Mouse (Mus musculus): ENCODE data around the gene Hfe2. TPM values are rescaled to one million over a fixed set of nuclear protein-coding genes. Genes with fewer than 3 reads are reported as not detected.

The Hfe2 gene
- polyA plus RNA-seq, 1 experiment from 2014 or later: 1.1 TPM

GRCm38 (mm10) chr3:96497451-96498028 is 27.4 kb upstream of the Hfe2 start:
- peak overlapping the region; percentile 66 for H3K27ac ChIP-seq
- H3K9ac ChIP-seq: peak overlapping the region; percentile 62
- H3K4me1 ChIP-seq: peaks cover 7% of the 10 kb centered on the region
- H3K36me3 ChIP-seq: no peaks in the 10 kb centered on the region
- peak; percentile 12; the same call in 1 of the 2 replicates for ATAC-seq (replicated peaks; ENCODE audit: low FRiP score)
- no peaks in the 10 kb centered on the region for H3K27me3 ChIP-seq
- peak overlapping the region; percentile 65 for H3K4me3 ChIP-seq (replicated peaks)
- WGBS: under 1% methylated on average over 19 of the region's 19 CpGs
- H3K9me3 ChIP-seq (replicated peaks): no peaks in the 10 kb centered on the region
- peak overlapping the region; percentile 94 for H3K4me2 ChIP-seq

DNA sequence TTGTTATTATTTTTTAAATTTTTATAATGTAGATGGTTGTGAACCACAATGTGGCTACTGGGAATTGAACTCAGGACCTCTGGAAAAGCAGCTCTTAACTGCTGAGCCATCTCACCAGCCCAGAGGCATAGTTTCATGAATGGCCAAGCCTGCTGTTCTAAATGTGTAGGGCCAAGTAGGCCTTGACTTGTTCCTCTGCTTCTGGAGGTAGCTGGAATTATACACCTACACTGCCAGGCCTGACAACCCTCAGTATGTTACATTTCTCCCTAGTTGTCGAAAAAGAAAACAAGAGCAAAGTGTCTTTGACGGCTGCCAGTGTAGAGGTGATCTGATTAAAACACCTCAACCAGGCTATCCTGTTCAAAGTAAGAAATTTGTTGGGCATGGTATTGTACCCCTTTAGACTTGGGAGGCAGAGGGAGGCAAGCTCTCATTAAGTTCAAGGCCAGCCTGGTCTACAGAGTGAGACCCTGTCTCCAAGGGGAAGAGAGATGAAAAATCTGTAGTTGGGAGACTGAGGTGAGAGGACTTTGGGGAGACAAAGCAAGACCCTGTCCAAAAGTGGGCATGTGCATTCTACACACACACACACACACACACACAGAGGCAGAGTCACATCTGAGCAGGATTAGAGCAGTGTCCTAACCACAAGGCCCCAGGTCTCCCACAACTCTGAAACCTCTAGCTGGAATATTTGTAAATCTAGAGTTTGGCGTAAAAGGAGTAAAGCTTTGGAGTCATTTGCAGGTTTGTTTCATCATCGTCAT is 26.3 kb upstream of the Hfe2 start:
- H3K4me3 ChIP-seq (replicated peaks): peak overlapping the region; percentile 63; the same call in 1 of the 2 replicates
- H3K27me3 ChIP-seq: no peaks in the 10 kb centered on the region
- H3K9me3 ChIP-seq (replicated peaks): no peaks in the 10 kb centered on the region
- peak overlapping the region; percentile 91; the same call in 1 of the 2 replicates for H3K4me2 ChIP-seq
- 82% methylated on average over 4 of the region's 4 CpGs for whole genome bisulfite sequencing
- H3K9ac ChIP-seq: no peak overlapping the region
- no peak for ATAC-seq (replicated peaks; ENCODE audit: low FRiP score)
- H3K36me3 ChIP-seq: no peaks in the 10 kb centered on the region
- H3K27ac ChIP-seq: no peak overlapping the region
- H3K4me1 ChIP-seq: peaks cover 12% of the 10 kb centered on the region

DNA sequence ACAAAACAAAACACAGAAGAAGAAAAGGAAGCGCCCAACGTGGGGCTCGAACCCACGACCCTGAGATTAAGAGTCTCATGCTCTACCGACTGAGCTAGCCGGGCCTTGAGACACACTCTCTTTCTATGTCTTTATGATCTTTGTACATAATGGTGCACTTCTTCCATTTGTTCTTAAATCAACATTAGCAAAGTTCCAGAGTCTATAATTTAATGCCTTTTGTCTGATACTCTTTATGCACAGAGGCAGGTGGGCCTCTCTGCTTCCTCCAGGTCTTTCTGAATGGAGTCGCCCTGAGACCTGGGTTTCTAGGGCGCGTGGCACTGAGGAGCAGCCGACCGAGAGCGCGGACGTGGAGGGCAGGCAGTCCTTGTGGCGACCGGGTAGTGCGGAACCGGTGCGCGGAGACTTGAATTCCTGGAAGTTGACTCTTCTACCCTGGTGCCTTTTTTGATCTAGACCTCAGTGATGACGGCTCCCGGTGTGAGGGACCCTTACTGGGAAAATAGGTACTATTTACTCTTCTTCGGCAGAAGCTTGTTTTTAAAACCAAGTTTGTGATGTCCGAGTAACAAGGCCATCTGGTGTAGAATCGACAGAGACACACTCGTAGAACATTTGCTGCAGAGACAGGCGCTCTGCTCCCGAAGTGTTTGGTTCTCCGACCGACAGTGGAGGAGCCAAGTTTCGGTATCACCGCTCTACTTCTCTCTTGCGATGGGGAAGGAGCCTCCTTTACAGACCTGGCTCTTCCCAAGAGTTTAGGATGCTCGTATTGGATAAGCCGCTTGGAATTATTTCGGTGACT is 25.3 kb upstream of the Hfe2 start:
- Histone ChIP-seq H3K27ac (peak overlapping the region; percentile 94), H3K4me2 (peak overlapping the region; percentile 91), H3K9me3 (replicated peaks) (no peaks in the 10 kb centered on the region), H3K36me3 (no peaks in the 10 kb centered on the region), H3K4me3 (replicated peaks) (peak overlapping the region; percentile 63), H3K4me1 (peaks cover 12% of the 10 kb centered on the region), H3K27me3 (no peaks in the 10 kb centered on the region), H3K9ac (peak overlapping the region; percentile 68)
- WGBS: under 1% methylated on average over 36 of the region's 36 CpGs
- peak; percentile 34; the same call in 1 of the 2 replicates for ATAC-seq (replicated peaks; ENCODE audit: low FRiP score)

DNA sequence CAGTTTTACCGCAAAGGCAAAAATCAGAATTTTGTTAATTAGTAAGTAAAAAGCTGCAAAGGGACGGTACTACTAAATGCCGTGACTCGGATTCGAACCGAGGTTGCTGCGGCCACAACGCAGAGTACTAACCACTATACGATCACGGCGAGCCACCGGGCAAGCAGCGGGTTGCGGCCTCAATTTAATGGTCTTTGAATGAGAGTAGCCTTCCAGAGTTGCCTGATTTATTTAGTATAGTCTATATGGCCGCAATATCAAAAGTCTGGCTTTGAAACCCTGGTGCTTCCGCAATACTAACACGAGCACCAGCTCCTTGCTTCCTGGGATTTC is 24.7 kb upstream of the Hfe2 start:
- Histone ChIP-seq H3K27me3 (no peaks in the 10 kb centered on the region), H3K9ac (peak overlapping the region; percentile 76), H3K4me3 (replicated peaks) (peak overlapping the region; percentile 63), H3K9me3 (replicated peaks) (no peaks in the 10 kb centered on the region), H3K27ac (peak overlapping the region; percentile 96), H3K4me1 (peaks cover 12% of the 10 kb centered on the region), H3K4me2 (peak overlapping the region; percentile 91), H3K36me3 (no peaks in the 10 kb centered on the region)
- ATAC-seq (replicated peaks; ENCODE audit: low FRiP score): peak; percentile 75
- WGBS: under 1% methylated on average over 17 of the region's 17 CpGs

DNA sequence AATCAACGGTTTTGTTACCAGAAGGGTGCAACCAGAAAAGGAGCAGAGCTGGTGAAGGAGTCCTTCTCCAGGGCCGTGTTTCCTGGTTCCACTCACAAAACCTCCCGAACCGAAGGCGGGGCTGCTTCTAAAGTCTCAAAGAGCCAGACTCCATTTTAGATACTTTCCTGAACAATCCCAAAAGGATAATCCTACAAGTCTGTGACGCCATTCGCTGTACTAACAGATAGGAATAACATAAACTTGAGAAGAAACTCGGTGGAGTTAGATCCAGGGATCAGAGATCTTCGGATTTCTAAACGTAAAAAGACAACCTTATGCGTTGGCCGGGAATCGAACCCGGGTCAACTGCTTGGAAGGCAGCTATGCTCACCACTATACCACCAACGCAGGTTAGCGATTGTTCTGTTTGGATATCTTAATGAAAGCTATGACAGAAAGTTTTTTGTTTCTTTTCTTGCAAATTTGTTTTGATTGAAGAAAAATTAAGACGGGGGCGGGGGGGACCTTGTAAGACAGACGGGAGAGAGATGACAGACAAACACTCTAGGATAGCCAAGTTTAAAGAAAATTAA is 24.2 kb upstream of the Hfe2 start:
- under 1% methylated on average over 19 of the region's 19 CpGs for WGBS
- H3K9ac ChIP-seq: peak overlapping the region; percentile 76
- H3K4me1 ChIP-seq: peaks cover 12% of the 10 kb centered on the region
- peak overlapping the region; percentile 96 for H3K27ac ChIP-seq
- H3K4me3 ChIP-seq (replicated peaks): peak overlapping the region; percentile 63
- ATAC-seq (replicated peaks; ENCODE audit: low FRiP score): peak; percentile 80
- H3K9me3 ChIP-seq (replicated peaks): no peaks in the 10 kb centered on the region
- peak overlapping the region; percentile 91 for H3K4me2 ChIP-seq
- no peaks in the 10 kb centered on the region for H3K27me3 ChIP-seq
- no peaks in the 10 kb centered on the region for H3K36me3 ChIP-seq

DNA sequence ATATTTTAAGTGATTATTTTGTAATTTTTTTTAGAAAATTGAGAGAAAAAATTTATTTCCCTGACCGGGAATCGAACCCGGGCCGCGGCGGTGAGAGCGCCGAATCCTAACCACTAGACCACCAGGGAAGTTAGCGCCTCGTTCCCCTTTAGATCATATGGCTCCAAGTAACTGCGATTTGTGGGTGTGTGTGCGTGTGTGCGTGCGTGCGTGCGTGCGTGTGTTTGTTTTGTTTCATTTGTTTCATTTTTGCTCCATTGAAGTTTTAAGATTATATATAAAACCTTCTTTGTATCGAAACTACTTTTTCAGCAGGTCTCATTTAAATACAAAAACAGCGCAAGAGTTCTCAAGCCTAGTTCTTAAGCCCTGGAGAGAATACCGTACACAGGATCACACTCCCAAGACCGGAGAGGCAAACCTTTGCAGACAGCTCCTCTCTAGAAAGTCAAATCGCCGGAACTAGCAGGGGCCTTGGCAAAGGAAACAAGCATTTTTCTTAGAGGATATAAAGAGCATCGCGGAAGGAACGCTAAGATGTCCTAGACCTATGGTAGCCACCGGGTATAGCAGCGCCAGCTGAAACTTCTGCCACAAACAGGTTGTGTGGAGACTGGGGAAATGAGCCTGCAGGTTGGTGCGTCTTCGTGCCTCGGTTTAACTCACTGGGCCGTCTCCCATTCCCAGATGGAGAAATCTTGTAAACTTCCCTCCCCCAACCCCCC is 23.4 kb upstream of the Hfe2 start:
- no peaks in the 10 kb centered on the region for H3K36me3 ChIP-seq

DNA sequence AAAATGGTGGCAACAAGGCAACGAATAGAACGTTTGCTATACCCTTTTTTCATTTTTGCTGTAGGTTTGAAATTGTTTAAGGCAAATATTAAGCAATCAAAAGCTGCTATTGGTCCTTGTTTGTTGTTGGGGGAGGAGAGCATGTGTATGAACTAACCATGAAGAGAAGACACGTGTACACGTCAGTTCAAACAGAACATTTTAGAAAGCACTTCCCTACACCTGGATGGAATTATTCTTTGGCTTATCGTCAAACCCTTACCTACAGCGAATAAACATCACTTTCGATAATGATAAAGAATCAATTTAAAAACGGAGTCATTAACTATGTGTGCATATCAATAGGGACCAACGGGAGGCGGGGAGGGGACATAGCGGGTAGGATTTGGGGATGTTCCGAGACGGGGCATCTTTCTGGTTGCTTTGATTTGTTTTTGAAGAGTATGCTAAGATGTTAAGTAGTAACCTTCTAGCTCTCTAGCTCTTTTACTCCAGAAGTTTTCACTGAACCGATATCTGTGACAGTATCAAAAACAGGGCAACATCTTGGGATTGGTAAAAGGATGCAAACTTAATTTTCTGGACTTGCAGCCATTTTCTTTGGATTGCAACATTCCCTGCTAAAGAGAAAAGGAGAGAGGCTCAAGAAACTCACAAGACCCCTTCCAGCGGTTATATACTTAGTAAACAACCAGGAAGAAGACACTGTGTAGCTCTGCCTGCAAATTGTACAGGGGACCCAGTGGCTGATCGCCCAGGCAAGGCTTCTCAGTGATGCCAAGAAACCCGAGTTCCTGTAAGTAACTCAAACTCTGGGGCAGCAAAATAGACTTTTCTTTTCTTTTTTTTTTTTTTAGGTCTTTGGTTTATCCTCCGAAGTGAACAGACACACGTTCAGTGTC is 22.5 kb upstream of the Hfe2 start:
- no peak for ATAC-seq (replicated peaks; ENCODE audit: low FRiP score)
- no peaks in the 10 kb centered on the region for H3K36me3 ChIP-seq
- peak overlapping the region; percentile 91 for H3K4me2 ChIP-seq
- H3K9ac ChIP-seq: peak overlapping the region; percentile 64
- H3K9me3 ChIP-seq (replicated peaks): no peaks in the 10 kb centered on the region
- 0% methylated on average over 19 of the region's 19 CpGs for WGBS
- peaks cover 4% of the 10 kb centered on the region for H3K4me1 ChIP-seq
- H3K27ac ChIP-seq: peak overlapping the region; percentile 96
- H3K27me3 ChIP-seq: no peaks in the 10 kb centered on the region
- peak overlapping the region; percentile 63 for H3K4me3 ChIP-seq (replicated peaks)

More for the DNA sequence above, 23.4 kb upstream of the Hfe2 start:
- Histone ChIP-seq H3K9me3 (replicated peaks) (no peaks in the 10 kb centered on the region), H3K4me3 (replicated peaks) (peak overlapping the region; percentile 63), H3K4me1 (peaks cover 11% of the 10 kb centered on the region), H3K27me3 (no peaks in the 10 kb centered on the region), H3K9ac (peak overlapping the region; percentile 76), H3K27ac (peak overlapping the region; percentile 96), H3K4me2 (peak overlapping the region; percentile 91)
- peak; percentile 82 for ATAC-seq (replicated peaks; ENCODE audit: low FRiP score)
- under 1% methylated on average over 32 of the region's 32 CpGs for WGBS

DNA sequence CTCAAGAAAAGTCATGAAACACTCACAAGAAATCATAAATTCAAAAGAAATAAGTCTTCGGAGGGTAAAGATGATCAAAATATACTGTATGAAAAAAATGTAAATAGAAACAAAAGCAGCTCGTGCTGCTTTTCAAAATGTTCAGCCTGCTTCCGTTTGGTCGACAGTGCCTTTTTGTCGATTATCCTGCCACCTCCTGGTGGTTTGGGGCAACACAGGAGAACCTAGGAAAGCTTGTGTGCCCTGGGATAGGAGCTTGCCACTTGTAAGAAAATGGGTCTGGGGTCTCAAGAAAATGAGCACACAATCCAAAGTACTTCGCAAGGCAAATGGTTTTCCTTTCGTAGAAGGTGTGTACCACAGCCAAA is 21.9 kb upstream of the Hfe2 start:
- WGBS: 0% methylated on average over 7 of the region's 7 CpGs
- no peak for ATAC-seq (replicated peaks; ENCODE audit: low FRiP score)
- H3K4me1 ChIP-seq: peaks cover 4% of the 10 kb centered on the region; the same call in 1 of the 2 replicates
- H3K9ac ChIP-seq: peak overlapping the region; percentile 64
- peak overlapping the region; percentile 91 for H3K4me2 ChIP-seq
- 0 out of 2 replicates have a peak overlapping the region, but pooled peaks have one; percentile 96 for H3K27ac ChIP-seq
- no peaks in the 10 kb centered on the region for H3K9me3 ChIP-seq (replicated peaks)
- peak overlapping the region; percentile 63 for H3K4me3 ChIP-seq (replicated peaks)
- no peaks in the 10 kb centered on the region for H3K27me3 ChIP-seq
- no peaks in the 10 kb centered on the region for H3K36me3 ChIP-seq

DNA sequence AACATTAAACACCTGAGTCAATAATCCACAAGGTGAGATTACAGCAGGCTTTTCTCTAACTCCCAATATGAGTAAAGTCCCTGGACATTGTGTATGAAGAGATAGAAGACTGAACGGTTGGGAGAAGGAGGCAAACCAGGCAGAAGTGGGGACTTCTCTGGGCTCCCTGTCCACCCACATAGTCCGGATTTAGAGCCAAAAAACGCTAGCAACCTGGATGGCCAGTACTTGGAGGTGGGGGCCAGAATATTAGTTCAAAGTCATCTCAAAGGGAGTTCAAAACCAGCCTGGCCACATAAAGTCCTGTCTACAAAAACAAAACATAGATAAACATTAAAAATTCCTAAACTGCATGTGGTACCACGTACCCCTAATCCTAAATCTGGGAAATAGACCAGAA is 21.0 kb upstream of the Hfe2 start:
- H3K9me3 ChIP-seq (replicated peaks): no peaks in the 10 kb centered on the region
- no peak overlapping the region for H3K4me3 ChIP-seq (replicated peaks)
- H3K4me2 ChIP-seq: no peak overlapping the region
- H3K36me3 ChIP-seq: no peaks in the 10 kb centered on the region
- H3K27ac ChIP-seq: no peak overlapping the region
- H3K27me3 ChIP-seq: no peaks in the 10 kb centered on the region
- no peak for ATAC-seq (replicated peaks; ENCODE audit: low FRiP score)
- no peak overlapping the region for H3K9ac ChIP-seq
- peaks cover 4% of the 10 kb centered on the region; the same call in 1 of the 2 replicates for H3K4me1 ChIP-seq
- 73% methylated on average over 4 of the region's 4 CpGs for WGBS

- H3K4me1 ChIP-seq: peaks cover 4% of the 10 kb centered on the region; the same call in 1 of the 2 replicates
- no peaks in the 10 kb centered on the region for H3K9me3 ChIP-seq (replicated peaks)
- no peaks in the 10 kb centered on the region for H3K36me3 ChIP-seq
- no peaks in the 10 kb centered on the region for H3K27me3 ChIP-seq
- no peak for ATAC-seq (replicated peaks; ENCODE audit: low FRiP score)
- H3K9ac ChIP-seq: no peak overlapping the region
- H3K4me3 ChIP-seq (replicated peaks): no peak overlapping the region
- no peak overlapping the region for H3K27ac ChIP-seq
- H3K4me2 ChIP-seq: no peak overlapping the region
- WGBS: 90% methylated on average over 6 of the region's 6 CpGs
Measured at GRCm38 (mm10) chr3:96504931-96505330, 20.0 kb upstream of the Hfe2 start.
